Mouse (Mus musculus): Measurements from ENCODE around the gene Prkcq. TPM values are rescaled to one million over a fixed set of nuclear protein-coding genes. Genes with fewer than 3 reads are reported as not detected.

The Prkcq gene
- polyA plus RNA-seq, 1 experiment: not detected

DNA sequence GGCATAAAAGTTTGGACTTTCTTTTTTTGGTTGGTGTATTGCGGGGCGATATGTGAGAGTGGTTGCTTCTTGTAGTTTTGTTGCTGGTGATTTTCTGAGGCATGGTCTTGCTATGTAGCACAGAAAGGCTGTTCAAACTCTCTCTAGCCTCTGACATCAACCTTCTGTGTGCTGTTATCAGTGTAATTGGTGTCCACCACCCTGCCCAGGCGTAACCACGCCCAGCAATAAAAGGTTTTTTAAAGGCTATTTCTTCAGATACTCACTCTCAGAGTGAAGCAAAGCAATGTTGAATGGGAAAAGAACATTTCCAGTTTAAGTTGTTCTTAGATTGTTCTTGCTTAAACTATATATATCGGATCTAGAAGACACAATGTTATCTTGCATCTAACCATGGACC is 60.1 kb downstream of the Prkcq start:
- H3K27ac ChIP-seq (ENCODE audit: insufficient read depth, low read depth, low read length): no peak overlapping the region
- no peak for TF ChIP-seq CTCF (IDR thresholded peaks at IDR 0.05; ENCODE audit: low read depth, low read length)
- TF ChIP-seq POLR2A (IDR thresholded peaks at IDR 0.05; ENCODE audit: borderline replicate concordance, low read depth, low read length): no peak
- no peaks in the 10 kb centered on the region for H3K4me1 ChIP-seq (ENCODE audit: control insufficient read depth, insufficient read depth, low read length)
- H3K4me3 ChIP-seq (ENCODE audit: insufficient read depth, low read length): no peak overlapping the region

DNA sequence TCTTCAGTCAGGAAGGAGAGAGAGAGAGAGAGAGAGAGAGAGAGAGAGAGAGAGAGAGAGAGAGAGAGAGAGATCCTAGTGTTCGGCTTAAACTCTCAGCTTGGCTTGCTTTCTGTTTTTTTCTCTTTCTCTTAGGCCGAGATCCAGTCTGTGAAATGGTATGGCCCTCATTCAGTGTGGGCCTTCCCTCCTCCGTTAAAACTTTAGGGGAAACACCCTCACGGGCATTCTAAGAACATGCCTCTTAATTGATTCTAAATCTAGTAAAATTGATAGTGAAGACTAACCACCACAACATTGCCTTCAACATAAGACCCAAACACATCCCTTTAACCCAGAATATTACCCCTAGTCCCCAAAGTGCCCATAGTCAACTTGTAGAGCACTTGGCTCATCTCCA is 66.3 kb downstream of the Prkcq start:
- Histone ChIP-seq H3K4me1 (ENCODE audit: control insufficient read depth, insufficient read depth, low read length) (peaks cover 7% of the 10 kb centered on the region), H3K4me3 (ENCODE audit: insufficient read depth, low read length) (no peak overlapping the region)
- TF ChIP-seq POLR2A (IDR thresholded peaks at IDR 0.05; ENCODE audit: borderline replicate concordance, low read depth, low read length): no peak
- no peak for TF ChIP-seq CTCF (IDR thresholded peaks at IDR 0.05; ENCODE audit: low read depth, low read length)

DNA sequence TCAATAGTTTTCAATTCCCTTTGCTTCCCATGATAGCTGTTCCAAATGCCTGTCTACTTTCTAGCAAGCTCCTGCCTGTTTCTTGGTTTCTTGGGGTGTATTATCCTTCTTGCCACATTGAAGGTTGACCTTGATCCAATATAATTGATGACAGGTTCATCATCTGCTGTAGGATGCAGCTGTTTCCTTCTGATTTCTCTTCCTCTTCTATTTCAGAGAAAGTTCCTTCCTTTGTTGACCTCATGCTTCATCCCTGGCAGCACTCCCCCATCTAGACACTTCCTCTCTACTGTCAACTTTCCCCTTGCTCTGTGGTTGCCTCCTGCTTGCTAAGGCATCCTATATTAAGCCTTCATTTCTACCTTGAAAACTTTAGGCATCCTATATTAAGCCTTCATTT is 67.6 kb downstream of the Prkcq start:
- H3K4me1 ChIP-seq (ENCODE audit: control insufficient read depth, insufficient read depth, low read length): peaks cover 7% of the 10 kb centered on the region
- H3K27ac ChIP-seq (ENCODE audit: insufficient read depth, low read depth, low read length): no peak overlapping the region
- TF ChIP-seq POLR2A (IDR thresholded peaks at IDR 0.05; ENCODE audit: borderline replicate concordance, low read depth, low read length) (no peak), CTCF (IDR thresholded peaks at IDR 0.05; ENCODE audit: low read depth, low read length) (no peak)
- no peak overlapping the region for H3K4me3 ChIP-seq (ENCODE audit: insufficient read depth, low read length)

More for the DNA sequence above, 66.3 kb downstream of the Prkcq start:
- H3K27ac ChIP-seq (ENCODE audit: insufficient read depth, low read depth, low read length): no peak overlapping the region

DNA sequence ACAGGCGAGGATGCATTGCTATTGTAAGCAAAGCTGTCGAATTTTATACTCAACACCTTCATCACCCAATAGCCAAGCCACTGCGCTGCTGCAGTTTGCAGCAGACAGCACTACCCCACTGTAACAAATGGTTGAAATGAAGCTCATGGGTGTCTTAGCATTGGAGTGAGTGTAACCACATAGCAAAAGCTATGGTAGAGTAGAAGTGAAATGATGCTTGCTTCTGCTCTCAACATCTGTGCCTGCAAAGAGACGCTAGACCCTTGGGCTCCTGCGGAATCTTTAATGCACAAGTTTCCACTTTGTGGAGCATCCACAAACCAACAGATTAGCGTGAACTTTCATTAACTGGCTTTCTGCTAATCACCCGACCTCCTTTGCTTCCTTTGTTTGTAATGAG is 74.0 kb downstream of the Prkcq start:
- H3K4me3 ChIP-seq (ENCODE audit: insufficient read depth, low read length): no peak overlapping the region
- H3K4me1 ChIP-seq (ENCODE audit: control insufficient read depth, insufficient read depth, low read length): no peaks in the 10 kb centered on the region
- no peak overlapping the region for H3K27ac ChIP-seq (ENCODE audit: insufficient read depth, low read depth, low read length)
- TF ChIP-seq CTCF (IDR thresholded peaks at IDR 0.05; ENCODE audit: low read depth, low read length) (no peak), POLR2A (IDR thresholded peaks at IDR 0.05; ENCODE audit: borderline replicate concordance, low read depth, low read length) (no peak)

DNA sequence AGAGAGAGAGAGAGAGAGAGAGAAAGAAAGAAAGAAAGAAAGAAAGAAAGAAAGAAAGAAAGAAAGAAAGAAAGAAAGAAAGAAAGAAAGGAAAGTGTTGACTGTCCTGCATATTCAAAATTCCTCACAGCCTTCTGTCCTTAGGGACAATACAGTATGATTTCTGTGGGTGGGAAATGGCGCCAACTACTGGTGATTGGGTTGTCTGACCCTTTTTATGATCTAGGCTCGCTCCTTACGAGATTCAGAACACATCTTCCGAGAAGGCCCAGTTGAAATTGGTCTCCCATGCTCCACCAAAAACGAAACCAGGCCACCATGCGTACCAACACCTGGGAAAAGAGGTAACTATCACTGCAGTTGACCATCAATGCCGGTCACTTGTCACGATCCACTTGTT is 82.0 kb downstream of the Prkcq start:
- H3K4me1 ChIP-seq (ENCODE audit: control insufficient read depth, insufficient read depth, low read length): no peaks in the 10 kb centered on the region; the same call in 1 of the 2 replicates
- H3K27ac ChIP-seq (ENCODE audit: insufficient read depth, low read depth, low read length): no peak overlapping the region
- TF ChIP-seq CTCF (IDR thresholded peaks at IDR 0.05; ENCODE audit: low read depth, low read length) (0 out of 2 replicates have a peak, but pooled peaks have one; percentile 23), POLR2A (IDR thresholded peaks at IDR 0.05; ENCODE audit: borderline replicate concordance, low read depth, low read length) (no peak)
- H3K4me3 ChIP-seq (ENCODE audit: insufficient read depth, low read length): no peak overlapping the region

DNA sequence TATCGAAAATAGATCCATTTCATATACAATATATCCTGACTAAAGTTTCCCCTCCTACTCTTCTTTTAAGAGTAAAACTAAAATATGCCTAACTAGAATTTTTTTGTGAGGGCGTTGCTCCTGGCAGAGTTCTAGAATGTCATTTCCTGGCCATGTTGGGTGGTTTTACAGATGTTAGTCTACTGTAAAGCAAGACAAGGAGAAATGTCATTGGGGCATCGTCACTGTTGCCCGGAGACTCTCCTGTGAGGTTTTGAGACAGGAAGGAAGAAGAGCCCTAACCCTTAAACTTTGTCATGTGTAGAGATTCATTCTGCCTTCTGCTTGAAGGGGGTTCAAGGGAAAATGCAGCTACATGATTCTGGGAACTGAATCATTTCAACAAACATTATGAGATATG is 82.5 kb downstream of the Prkcq start:
- TF ChIP-seq POLR2A (IDR thresholded peaks at IDR 0.05; ENCODE audit: borderline replicate concordance, low read depth, low read length) (no peak), CTCF (IDR thresholded peaks at IDR 0.05; ENCODE audit: low read depth, low read length) (no peak)
- no peak overlapping the region for H3K4me3 ChIP-seq (ENCODE audit: insufficient read depth, low read length)
- H3K4me1 ChIP-seq (ENCODE audit: control insufficient read depth, insufficient read depth, low read length): no peaks in the 10 kb centered on the region; the same call in 1 of the 2 replicates
- H3K27ac ChIP-seq (ENCODE audit: insufficient read depth, low read depth, low read length): no peak overlapping the region

DNA sequence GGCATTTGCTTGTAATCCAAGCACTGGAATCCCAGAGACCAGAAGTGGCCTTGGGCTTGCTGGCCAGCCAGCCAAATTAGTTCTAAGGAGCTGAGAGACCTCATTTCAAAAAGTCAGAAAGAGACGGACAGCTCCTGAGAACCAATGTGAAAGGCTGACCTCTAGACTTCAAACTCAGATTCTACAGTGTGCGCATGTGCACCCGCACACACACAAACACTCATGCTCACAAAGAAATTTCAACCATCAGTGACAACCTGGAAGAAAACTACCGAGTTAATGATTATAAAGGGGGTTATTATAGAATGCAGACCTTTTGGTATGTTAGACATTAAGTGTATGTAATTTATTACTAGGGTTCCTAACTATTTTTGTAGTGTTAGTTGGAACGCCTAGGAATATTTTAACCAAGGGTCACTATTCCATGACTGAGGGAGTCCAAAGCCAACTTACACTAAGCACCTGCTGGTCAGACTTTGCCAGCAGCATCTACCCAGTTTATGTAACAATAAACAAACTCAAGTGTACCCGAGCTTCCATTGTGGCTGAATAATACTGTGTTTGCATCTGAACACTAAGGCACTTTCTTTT is 85.4 kb downstream of the Prkcq start:
- Histone ChIP-seq H3K27ac (ENCODE audit: insufficient read depth, low read depth, low read length) (no peak overlapping the region), H3K4me3 (ENCODE audit: insufficient read depth, low read length) (no peak overlapping the region), H3K4me1 (ENCODE audit: control insufficient read depth, insufficient read depth, low read length) (no peaks in the 10 kb centered on the region; the same call in 1 of the 2 replicates)
- no peak for TF ChIP-seq CTCF (IDR thresholded peaks at IDR 0.05; ENCODE audit: low read depth, low read length)
- no peak for TF ChIP-seq POLR2A (IDR thresholded peaks at IDR 0.05; ENCODE audit: borderline replicate concordance, low read depth, low read length)

DNA sequence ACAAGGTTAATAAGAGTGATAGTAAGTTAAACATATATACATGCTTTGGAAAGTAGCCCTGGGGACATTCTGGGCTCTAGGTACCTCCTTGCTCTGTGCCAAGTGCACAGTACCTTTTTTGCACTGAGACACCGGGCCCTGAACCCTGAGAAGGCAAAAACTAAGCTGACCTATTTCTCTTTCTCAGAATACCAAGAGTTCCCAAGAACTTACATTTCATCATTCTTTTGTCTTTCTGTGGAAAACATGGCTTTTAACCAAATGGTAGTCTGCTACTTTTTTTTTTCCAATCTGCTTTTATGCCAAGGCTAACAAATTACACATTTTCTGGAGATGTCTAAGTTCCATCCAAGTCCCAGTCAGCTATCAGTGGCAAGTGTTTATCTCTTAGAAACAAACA is 86.3 kb downstream of the Prkcq start:
- Histone ChIP-seq H3K27ac (ENCODE audit: insufficient read depth, low read depth, low read length) (no peak overlapping the region), H3K4me1 (ENCODE audit: control insufficient read depth, insufficient read depth, low read length) (no peaks in the 10 kb centered on the region; the same call in 1 of the 2 replicates), H3K4me3 (ENCODE audit: insufficient read depth, low read length) (no peak overlapping the region)
- TF ChIP-seq CTCF (IDR thresholded peaks at IDR 0.05; ENCODE audit: low read depth, low read length) (no peak), POLR2A (IDR thresholded peaks at IDR 0.05; ENCODE audit: borderline replicate concordance, low read depth, low read length) (no peak)

DNA sequence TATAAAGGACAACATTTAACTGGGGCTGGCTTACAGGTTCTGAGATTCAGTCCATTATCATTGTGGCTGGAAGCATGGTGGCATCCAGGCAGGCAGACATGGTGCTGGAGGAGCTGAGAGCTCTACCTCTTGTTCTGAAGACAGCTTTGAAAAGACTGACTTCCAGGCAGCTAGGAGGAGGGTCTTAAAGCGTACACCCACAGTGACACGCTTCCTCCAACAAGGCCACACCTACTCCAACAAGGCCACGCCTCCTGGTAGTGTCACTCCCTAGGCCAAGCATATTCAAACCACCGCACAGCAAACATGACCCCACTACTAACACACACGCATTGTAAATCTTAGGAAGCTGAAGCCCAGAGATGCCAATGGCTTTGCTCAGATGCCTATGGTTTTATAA is 87.5 kb downstream of the Prkcq start:
- no peak overlapping the region for H3K4me3 ChIP-seq (ENCODE audit: insufficient read depth, low read length)
- H3K4me1 ChIP-seq (ENCODE audit: control insufficient read depth, insufficient read depth, low read length): no peaks in the 10 kb centered on the region
- no peak overlapping the region for H3K27ac ChIP-seq (ENCODE audit: insufficient read depth, low read depth, low read length)
- TF ChIP-seq POLR2A (IDR thresholded peaks at IDR 0.05; ENCODE audit: borderline replicate concordance, low read depth, low read length): no peak
- TF ChIP-seq CTCF (IDR thresholded peaks at IDR 0.05; ENCODE audit: low read depth, low read length): no peak

DNA sequence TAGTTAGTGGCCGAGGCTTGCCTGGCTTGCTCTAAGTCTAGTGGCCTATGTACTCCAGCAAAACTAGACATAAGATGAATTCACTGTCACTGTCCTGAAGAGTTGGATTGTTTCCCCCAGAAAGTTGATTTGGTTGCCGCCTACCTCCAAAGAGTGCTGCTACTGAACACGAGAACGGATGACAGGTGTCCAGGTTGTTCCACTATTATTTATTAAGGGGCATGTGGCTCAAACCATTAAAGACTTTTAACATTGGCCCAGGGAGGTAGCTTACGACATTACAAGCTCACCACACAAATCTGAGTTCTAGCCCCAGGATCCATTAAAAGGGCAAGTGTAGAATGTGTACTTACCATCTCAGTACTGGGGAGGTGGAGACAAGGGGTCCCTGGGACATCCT is 92.9 kb downstream of the Prkcq start:
- Histone ChIP-seq H3K4me3 (ENCODE audit: insufficient read depth, low read length) (no peak overlapping the region), H3K27ac (ENCODE audit: insufficient read depth, low read depth, low read length) (no peak overlapping the region), H3K4me1 (ENCODE audit: control insufficient read depth, insufficient read depth, low read length) (no peaks in the 10 kb centered on the region)
- no peak for TF ChIP-seq CTCF (IDR thresholded peaks at IDR 0.05; ENCODE audit: low read depth, low read length)
- TF ChIP-seq POLR2A (IDR thresholded peaks at IDR 0.05; ENCODE audit: borderline replicate concordance, low read depth, low read length): no peak
